Mouse (Mus musculus) CH12.LX (cell line): ENCODE measurements around the gene Tmprss4. TPM values are rescaled to one million over a fixed set of nuclear protein-coding genes. Genes with fewer than 3 reads are reported as not detected.

Experiments
- DNase-seq: peaks from one replicate; pipeline ENCODE4 v3.0.0-alpha.2; 2013; ENCODE audit errors: extremely low read depth
- H3K27ac ChIP-seq: 2 replicates; pipeline ENCODE4 v1.5.1; 2012; ENCODE audit warnings: low read depth, mild to moderate bottlenecking, control low read depth, moderate library complexity; ENCODE audit not compliant: insufficient read depth
- H3K27me3 ChIP-seq: replicated peaks from 2 replicates; pipeline ENCODE3; 2012; ENCODE audit warnings: inconsistent platforms
- H3K36me3 ChIP-seq, 2 experiments: replicated peaks in 1 of 2; 2 replicates each; pipeline versions ENCODE3 to v1.6.1; 2012; ENCODE audit warnings: inconsistent platforms in 1 of 2, low read length in 1 of 2, mild to moderate bottlenecking in 1 of 2, mixed read lengths in 1 of 2, moderate library complexity in 1 of 2; ENCODE audit not compliant: control insufficient read depth in 1 of 2, insufficient read depth in 1 of 2
- H3K4me1 ChIP-seq, 2 experiments: 2 replicates each; pipeline ENCODE4 v1.6.1; 2012; ENCODE audit warnings: inconsistent platforms in 1 of 2, moderate library complexity in 1 of 2; ENCODE audit not compliant: insufficient read depth in 2 of 2, control insufficient read depth in 1 of 2
- H3K4me2 ChIP-seq: 2 replicates; pipeline ENCODE4 v1.6.1; 2012; ENCODE audit warnings: low read depth, mild to moderate bottlenecking, control low read depth; ENCODE audit not compliant: poor library complexity, insufficient read depth, severe bottlenecking
- H3K4me3 ChIP-seq, 3 experiments: fragments of 150-350 bp in 1 of 3; sonication (generic) in 1 of 3; replicated peaks in 1 of 3; 2 replicates each; pipeline versions ENCODE3 to v1.5.1; 2011 to 2012; ENCODE audit warnings: low read depth in 2 of 3, low read length in 2 of 3, mild to moderate bottlenecking in 2 of 3, moderate library complexity in 2 of 3, control low read depth in 1 of 3, improper control_type of control experiment in 1 of 3, inconsistent platforms in 1 of 3, mixed read lengths in 1 of 3; ENCODE audit not compliant: poor library complexity in 1 of 3
- H3K79me2 ChIP-seq: replicated peaks from 2 replicates; pipeline ENCODE4 v1.6.1; 2012; ENCODE audit warnings: mild to moderate bottlenecking, moderate library complexity; ENCODE audit not compliant: control insufficient read depth, poor library complexity, insufficient read depth, severe bottlenecking; ENCODE audit errors: extremely low read depth
- H3K9ac ChIP-seq: 2 replicates; pipeline ENCODE4 v1.6.1; 2012; ENCODE audit warnings: low read depth, mild to moderate bottlenecking, control low read depth, moderate library complexity; ENCODE audit not compliant: insufficient read depth
- H3K9me3 ChIP-seq: replicated peaks from 2 replicates; pipeline ENCODE3; 2012; ENCODE audit warnings: low read length, inconsistent platforms, mixed read lengths
- BHLHE40 ChIP-seq: IDR thresholded peaks from 2 replicates; pipeline ENCODE4 v1.6.1; 2011; ENCODE audit warnings: mild to moderate bottlenecking, low read depth, low read length, improper control_type of control experiment
- CHD1 ChIP-seq: IDR thresholded peaks from 2 replicates; pipeline ENCODE4 v1.6.1; 2012; ENCODE audit warnings: low read depth, low read length, improper control_type of control experiment, inconsistent platforms
- ELF1 ChIP-seq: IDR thresholded peaks from 2 replicates; pipeline ENCODE4 v1.6.1; 2014; ENCODE audit warnings: low read depth, mild to moderate bottlenecking, inconsistent platforms, low read length, improper control_type of control experiment
- EP300 ChIP-seq: IDR thresholded peaks from 2 replicates; pipeline ENCODE4 v1.6.1; 2011; ENCODE audit warnings: low read length, improper control_type of control experiment
- GABPA ChIP-seq: IDR thresholded peaks from 2 replicates; pipeline ENCODE4 v1.6.1; 2012; ENCODE audit warnings: low read depth, low read length, improper control_type of control experiment, inconsistent platforms; ENCODE audit not compliant: insufficient replicate concordance
- HCFC1 ChIP-seq: IDR thresholded peaks from 2 replicates; pipeline ENCODE4 v1.6.1; 2012; ENCODE audit warnings: low read depth, mild to moderate bottlenecking, inconsistent platforms, low read length, improper control_type of control experiment
- IRF4 ChIP-seq: IDR thresholded peaks from 2 replicates; pipeline ENCODE4 v1.6.1; 2014; ENCODE audit warnings: low read depth, mild to moderate bottlenecking, inconsistent platforms, low read length, improper control_type of control experiment
- MAX ChIP-seq: IDR thresholded peaks from 2 replicates; pipeline ENCODE4 v1.6.1; 2011; ENCODE audit warnings: low read length, improper control_type of control experiment
- MEF2A ChIP-seq: IDR thresholded peaks from 2 replicates; pipeline ENCODE4 v1.6.1; 2014; ENCODE audit warnings: low read depth, mild to moderate bottlenecking, inconsistent platforms, low read length, improper control_type of control experiment, borderline replicate concordance
- MXI1 ChIP-seq: IDR thresholded peaks from 2 replicates; pipeline ENCODE4 v1.6.1; 2011; ENCODE audit warnings: mild to moderate bottlenecking, low read depth, low read length, improper control_type of control experiment
- NELFE ChIP-seq: IDR thresholded peaks from 2 replicates; pipeline ENCODE4 v1.6.1; 2011; ENCODE audit warnings: low read depth, low read length, improper control_type of control experiment
- PAX5 ChIP-seq: IDR thresholded peaks from 2 replicates; pipeline ENCODE4 v1.6.1; 2012; ENCODE audit warnings: low read length, inconsistent platforms, mixed read lengths
- RCOR1 ChIP-seq: conservative IDR thresholded peaks from 2 replicates; pipeline ENCODE4 v1.6.1; 2012; ENCODE audit warnings: low read depth, mild to moderate bottlenecking, inconsistent platforms, low read length, improper control_type of control experiment
- SMC3 ChIP-seq: IDR thresholded peaks from 2 replicates; pipeline ENCODE4 v1.6.1; 2011; ENCODE audit warnings: low read depth, low read length, improper control_type of control experiment
- TBP ChIP-seq: conservative IDR thresholded peaks from 2 replicates; pipeline ENCODE4 v1.6.1; 2011; ENCODE audit warnings: low read depth, low read length, improper control_type of control experiment
- TCF12 ChIP-seq: IDR thresholded peaks from 2 replicates; pipeline ENCODE4 v1.6.1; 2014; ENCODE audit warnings: low read depth, mild to moderate bottlenecking, inconsistent platforms, low read length, improper control_type of control experiment
- UBTF ChIP-seq: IDR thresholded peaks from 2 replicates; pipeline ENCODE4 v1.6.1; 2012; ENCODE audit warnings: low read depth, mild to moderate bottlenecking, inconsistent platforms, low read length, improper control_type of control experiment, moderate library complexity
- USF2 ChIP-seq: conservative IDR thresholded peaks from 2 replicates; pipeline ENCODE4 v1.6.1; 2011; ENCODE audit warnings: low read depth, low read length, improper control_type of control experiment
- ZC3H11A ChIP-seq: IDR thresholded peaks from 2 replicates; pipeline ENCODE4 v1.6.1; 2012; ENCODE audit warnings: low read depth, mild to moderate bottlenecking, inconsistent platforms, low read length, improper control_type of control experiment
- ZNF384 ChIP-seq: IDR thresholded peaks from 2 replicates; pipeline ENCODE4 v1.6.1; 2012; ENCODE audit warnings: low read depth, low read length, improper control_type of control experiment, inconsistent platforms
- dilution Hi-C: fragments of 300-500 bp; cut with MboI; formaldehyde crosslinking; loops from 2 replicates; pipeline ENCODE4 v1.14.3; 2020; ENCODE audit warnings: low sequenced_read_pairs; ENCODE audit not compliant: extremely low pct_unique_long_range_greater_than_20kb, extremely low pct_ligation_motif_present
- in situ Hi-C: fragments of 300-500 bp; cut with MboI; formaldehyde crosslinking; loops from 3 replicates; pipeline ENCODE4 v1.14.3; 2019; ENCODE audit warnings: low sequenced_read_pairs, low pct_ligation_motif_present, low pct_unique_long_range_greater_than_20kb, mixed read lengths
- polyA plus RNA-seq: library from polyadenylated mRNA; unstranded; fragments of >175 nt; gene quantifications from 2 replicates; pipeline ENCODE4 v1.2.1, GENCODE M21; 2012; ENCODE audit warnings: low read depth; ENCODE audit not compliant: insufficient read length
- total RNA-seq, 2 experiments: library from RNA; depleted of rRNA; stranded (reverse); fragments of 300-350 nt in 1 of 2; fragments of >200 nt in 1 of 2; gene quantifications; 2 replicates each; pipeline ENCODE4 v1.2.3; 2012 to 2014

Tmprss4 gene
- total and polyA plus RNA-seq, 3 experiments = not detected

DNA sequence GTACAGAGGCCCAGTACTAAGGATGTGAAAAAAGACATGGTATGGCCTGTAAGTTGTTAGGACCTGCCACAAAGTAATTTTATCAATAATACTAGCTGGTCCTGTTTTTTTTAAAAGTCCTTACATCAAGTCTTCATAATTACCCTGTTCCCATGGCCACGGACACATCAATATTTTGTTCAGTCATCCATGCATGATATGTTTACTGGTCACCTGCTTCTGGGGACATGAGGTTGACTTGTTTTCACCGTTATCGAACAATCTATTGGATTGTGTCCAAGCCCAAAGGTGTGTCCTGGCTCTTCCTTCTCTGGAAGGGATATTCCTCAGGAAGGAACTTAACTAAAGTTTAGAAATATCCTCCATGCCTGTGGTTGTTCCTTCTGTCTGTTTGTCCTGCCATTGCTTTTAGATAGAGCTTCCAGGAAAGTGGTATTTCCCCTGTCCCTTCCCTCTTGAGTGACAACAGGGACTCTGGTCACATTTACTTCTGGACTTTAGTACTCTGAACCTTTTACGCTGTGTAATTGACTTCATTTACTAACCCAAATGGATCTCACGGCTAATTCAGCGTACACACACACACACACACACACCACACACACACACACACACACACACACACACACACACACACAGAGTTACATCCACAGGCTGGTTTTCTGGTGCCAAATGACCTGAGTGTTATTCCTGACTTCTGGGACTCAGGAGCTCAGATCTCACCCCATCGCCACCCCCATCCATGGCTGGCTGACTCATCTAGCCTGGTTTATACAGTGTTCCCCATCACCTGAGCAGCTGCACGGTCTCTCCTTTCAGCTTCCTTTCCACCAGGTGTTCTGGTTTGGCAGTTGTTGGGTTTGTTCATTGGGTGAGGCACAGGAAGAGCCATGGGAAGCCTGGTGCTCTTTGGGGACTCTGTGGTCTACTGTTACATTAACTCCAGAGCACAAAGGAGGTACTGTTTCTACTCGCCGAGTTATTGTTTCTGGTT lies 15.0 kb downstream of the Tmprss4 start:
- Histone ChIP-seq H3K36me3 (no peaks in the 10 kb centered on the region), H3K4me2 (no peak overlapping the region), H3K4me1 (peaks cover 3 to 28% of the 10 kb centered on the region in 2 experiments; a peak in 3 of 4 replicates), H3K27ac (no peak overlapping the region), H3K27me3 (peaks cover 23% of the 10 kb centered on the region), H3K9me3 (no peaks in the 10 kb centered on the region), H3K9ac (no peak overlapping the region), H3K79me2 (no peaks in the 10 kb centered on the region), H3K4me3 (no peak overlapping the region)
- DNase-seq = no peak
- dilution Hi-C loops (no loop called here), in situ Hi-C loops (no loop called here)
- TF ChIP-seq BHLHE40 (0 out of 2 replicates have a peak, but pooled peaks have one; percentile 37), ELF1 (no peak)

DNA sequence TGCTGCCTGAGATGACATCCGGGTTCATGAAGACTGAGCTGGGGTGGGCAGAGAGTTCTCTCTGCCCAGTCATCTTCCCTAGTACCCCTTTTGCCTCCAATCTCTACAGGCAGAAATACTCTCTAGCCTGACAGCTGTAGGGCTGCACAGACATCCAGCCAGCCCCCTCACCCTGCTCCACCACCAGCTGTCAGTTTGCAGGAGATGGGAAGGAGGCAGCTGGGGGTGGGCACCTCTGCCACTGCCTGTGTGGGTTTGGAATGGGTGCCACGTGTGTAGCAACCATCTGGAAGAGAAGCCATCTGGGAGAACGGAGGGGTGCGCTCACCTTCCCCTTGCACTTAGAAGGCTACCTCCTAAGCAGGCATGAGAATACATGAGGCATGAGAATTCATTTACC lies 18.6 kb downstream of the Tmprss4 start:
- TF ChIP-seq CHD1 = no peak
- no peak for TF ChIP-seq GABPA
- TF ChIP-seq MAX = no peak
- no peak for TF ChIP-seq RCOR1
- no peak for TF ChIP-seq TCF12
- TF ChIP-seq, all 38 proteins: peak for 0
- no peaks in the 10 kb centered on the region for H3K36me3 ChIP-seq
- H3K9ac ChIP-seq = no peak overlapping the region
- H3K9me3 ChIP-seq = no peaks in the 10 kb centered on the region
- H3K4me2 ChIP-seq = no peak overlapping the region
- in situ Hi-C loops (no loop called here), dilution Hi-C loops (no loop called here)
- peaks cover 54% of the 10 kb centered on the region for H3K27me3 ChIP-seq
- H3K4me3 ChIP-seq = no peak overlapping the region
- H3K79me2 ChIP-seq = no peaks in the 10 kb centered on the region
- peaks cover 5 to 29% of the 10 kb centered on the region in 2 experiments for H3K4me1 ChIP-seq
- DNase-seq = no peak
- no peak overlapping the region for H3K27ac ChIP-seq

GRCm38 (mm10) chr9:45183266-45183665 lies 20.6 kb downstream of the Tmprss4 start:
- Histone ChIP-seq H3K4me2 (no peak overlapping the region), H3K27me3 (peaks cover 68% of the 10 kb centered on the region), H3K27ac (no peak overlapping the region), H3K36me3 (no peaks in the 10 kb centered on the region), H3K9me3 (no peaks in the 10 kb centered on the region), H3K79me2 (no peaks in the 10 kb centered on the region), H3K4me1 (peaks cover 2 to 22% of the 10 kb centered on the region in 2 experiments; a peak in 3 of 4 replicates), H3K4me3 (no peak overlapping the region), H3K9ac (no peak overlapping the region)
- TF ChIP-seq EP300 (no peak), USF2 (no peak), MAX (no peak), IRF4 (no peak), SMC3 (no peak), NELFE (no peak), BHLHE40 (no peak), RCOR1 (no peak), PAX5 (no peak), UBTF (no peak), MXI1 (no peak), TBP (no peak), MEF2A (no peak), ELF1 (no peak), ZC3H11A (no peak), ZNF384 (no peak), CHD1 (no peak), HCFC1 (no peak)
- in situ Hi-C loops = no loop called here
- dilution Hi-C loops = no loop called here
- DNase-seq = no peak
